9 mouse cellular contexts compared by ENCODE assay signal in genomic region chr10:28730122-28730521, GRCm38 (mm10).
DNase-seq lines count a peak whose midpoint lies in the region; ATAC-seq and TF ChIP-seq lines count a peak whose summit lies in the region.
"Had no signal": no experiment of that assay in that cellular context is flagged by ENCODE, and none has a peak within 500 bp of the region (broad histone marks: within the 10 kb centered on the region; RNA-seq: fewer than 3 reads in every experiment).

No protein-coding gene starts in this region.

- no peak overlapping the region for H3K9ac ChIP-seq in liver, adult 2 months (ENCODE audit: low read depth, low read length)
- H3K9ac ChIP-seq in lung, postnatal 0 days (replicated peaks; ENCODE audit: low read depth), result no peak overlapping the region

- 1% methylated on average over 2 of the region's 2 CpGs for WGBS in liver, adult 2 months
- 6% methylated on average over 2 of the region's 2 CpGs for WGBS in lung, postnatal 0 days

- H3K27ac ChIP-seq in liver, adult 2 months (replicated peaks; ENCODE audit: insufficient read depth, low read depth, low read length), result no peak overlapping the region
- H3K27ac ChIP-seq in lung, postnatal 0 days (ENCODE audit: low read length), result no peak overlapping the region
- H3K27ac ChIP-seq: macrophage had no signal

- H3K9me3 ChIP-seq in lung, postnatal 0 days (ENCODE audit: low read length), result no peaks in the 10 kb centered on the region

- no peaks in the 10 kb centered on the region for H3K4me1 ChIP-seq in liver, adult 2 months (ENCODE audit: control insufficient read depth, insufficient read depth, low read length)
- H3K4me1 ChIP-seq in lung, postnatal 0 days (ENCODE audit: insufficient read depth, low read depth, low read length), result no peaks in the 10 kb centered on the region

- peak; percentile 42 for TF ChIP-seq CTCF in liver, adult 2 months (IDR thresholded peaks at IDR 0.05; ENCODE audit: low read depth, low read length)
- peak; percentile 75 for TF ChIP-seq CTCF in lung, postnatal 0 days (IDR thresholded peaks at IDR 0.05)

- no peak overlapping the region for H3K4me2 ChIP-seq in lung, postnatal 0 days (replicated peaks; ENCODE audit: low read depth, low read length)

- no peak for TF ChIP-seq POLR2A in liver, adult 2 months (IDR thresholded peaks at IDR 0.05; ENCODE audit: extremely low read depth, insufficient read depth, low read length)

- H3K36me3 ChIP-seq in liver, adult 2 months (ENCODE audit: control insufficient read depth, insufficient read depth, low read length), result no peaks in the 10 kb centered on the region
- no peaks in the 10 kb centered on the region for H3K36me3 ChIP-seq in lung, postnatal 0 days (ENCODE audit: insufficient read depth, low read length)

- TF ChIP-seq EP300 in lung, postnatal 0 days (IDR thresholded peaks at IDR 0.05), result no peak

- DNase-seq in cerebellum, postnatal 10 days, result peak; percentile 55 to 66
- DNase-seq in cerebellum, adult 8-10 months, result no peak
- peak; percentile 41 for DNase-seq in liver, adult 2 months (ENCODE audit: extremely low read depth, low read depth, low spot score)
- DNase-seq in liver, result no peak
- peak; percentile 3 for DNase-seq in c-Kit-positive CD71-positive TER-119-positive erythroid progenitor cells, embryonic 14.5 days (ENCODE audit: low spot score)
- peak; percentile 62 for DNase-seq in lung, postnatal 0 days (ENCODE audit: low spot score)
- DNase-seq in testis, postnatal 14 days (ENCODE audit: low spot score), result no peak
- DNase-seq in ovary, adult 18-20 months (ENCODE audit: low spot score), result no peak

- no peaks in the 10 kb centered on the region for H3K27me3 ChIP-seq in liver, adult 2 months (ENCODE audit: control insufficient read depth, insufficient read depth, low read length)
- H3K27me3 ChIP-seq in lung, postnatal 0 days (replicated peaks; ENCODE audit: insufficient read depth, low read length), result no peaks in the 10 kb centered on the region

- H3K79me2 ChIP-seq in liver, adult 2 months (ENCODE audit: control insufficient read depth, insufficient read depth, low read length), result no peaks in the 10 kb centered on the region

- H3K4me3 ChIP-seq in liver, adult 2 months (ENCODE audit: insufficient read depth, low read depth, low read length), result no peak overlapping the region
- no peak overlapping the region for H3K4me3 ChIP-seq in lung, postnatal 0 days (ENCODE audit: low read depth, low read length)

- ATAC-seq in lung, postnatal 0 days, result no peak

Comparison
In these comparisons a context has a peak if more than half of its experiments do, and no peak if none do; other contexts are left out.
1. DNase-seq: peak in cerebellum, postnatal 10 days (2 of 2), liver, adult 2 months (single experiment), c-Kit-positive CD71-positive TER-119-positive erythroid progenitor cells, embryonic 14.5 days (single experiment) and lung, postnatal 0 days (single experiment); none in cerebellum, adult 8-10 months (single experiment), liver (single experiment), testis, postnatal 14 days (single experiment) and ovary, adult 18-20 months (single experiment).